Mouse (Mus musculus) cerebellum, adult 2 months (tissue): ENCODE measurements around the gene Rhoh.

Source experiments
- CTCF ChIP-seq: fragments of 200-500 bp; IDR thresholded peaks from 2 replicates; pipeline ENCODE4 v1.5.1; 2011; ENCODE audit warnings: low read depth, mild to moderate bottlenecking, control low read depth, low read length, moderate library complexity, borderline replicate concordance; ENCODE audit not compliant: insufficient read depth
- POLR2A ChIP-seq: fragments of 200-500 bp; IDR thresholded peaks from 2 replicates; pipeline ENCODE4 v1.6.1; 2011; ENCODE audit warnings: low read length, control low read depth, borderline replicate concordance; ENCODE audit not compliant: insufficient read depth

GRCm38 (mm10) chr5:65875269-65875668, 14.3 kb downstream of the Rhoh start:
- TF ChIP-seq POLR2A (no peak), CTCF (no peak)
